Mouse (Mus musculus): ENCODE results near the gene Gm17617. TPM values are rescaled to one million over a fixed set of nuclear protein-coding genes. Genes with fewer than 3 reads are reported as not detected.

Gene Gm17617
- not detected in 2 replicates for polyA plus RNA-seq (2015; fragmentation: Nextera tagmentation; extraction: Ambion mirVana)

GRCm38 (mm10) chr13:55133448-55133847 lies at the start of gene Gm17617:
Gene Gm17617 (minus strand): TSS chr13:55133548.
- Histone ChIP-seq H3K9ac (no peak within 1 kb of the TSS), H3K4me3 (no peak within 1 kb of the TSS), H3K4me2 (no peak within 1 kb of the TSS), H3K9me3 (no peaks in the 10 kb centered on the region), H3K27ac (no peak within 1 kb of the TSS), H3K27me3 (no peaks in the 10 kb centered on the region), H3K36me3 (peaks cover 23% of the 10 kb centered on the region), H3K4me1 (peaks cover 3% of the 10 kb centered on the region; the same call in 1 of the 2 replicates)
- ATAC-seq (ENCODE audit: borderline replicate concordance, extremely low read depth, low FRiP score, low TSS enrichment): no peak
- 95% methylated on average over 2 of the region's 2 CpGs for WGBS

GRCm38 (mm10) chr13:55182173-55182894 lies 49.0 kb upstream of the Gm17617 start:
- Histone ChIP-seq H3K4me2 (peak overlapping the region; percentile 69), H3K4me1 (peaks cover 6% of the 10 kb centered on the region), H3K27ac (peak overlapping the region; percentile 92), H3K36me3 (no peaks in the 10 kb centered on the region), H3K9ac (peak overlapping the region; percentile 53), H3K9me3 (no peaks in the 10 kb centered on the region), H3K27me3 (no peaks in the 10 kb centered on the region), H3K4me3 (peak overlapping the region; percentile 42)
- peak; percentile 90 for ATAC-seq (ENCODE audit: borderline replicate concordance, extremely low read depth, low FRiP score, low TSS enrichment)
- WGBS: 3% methylated on average over 23 of the region's 23 CpGs

GRCm38 (mm10) chr13:55181786-55182172 lies 48.4 kb upstream of the Gm17617 start:
- Histone ChIP-seq H3K9me3 (no peaks in the 10 kb centered on the region), H3K4me3 (peak overlapping the region; percentile 42), H3K27me3 (no peaks in the 10 kb centered on the region), H3K4me1 (peaks cover 6% of the 10 kb centered on the region), H3K4me2 (peak overlapping the region; percentile 69), H3K36me3 (no peaks in the 10 kb centered on the region), H3K9ac (peak overlapping the region; percentile 53; the same call in 1 of the 2 replicates), H3K27ac (no peak overlapping the region)
- 68% methylated on average over 2 of the region's 2 CpGs for WGBS
- no peak for ATAC-seq (ENCODE audit: borderline replicate concordance, extremely low read depth, low FRiP score, low TSS enrichment)

GRCm38 (mm10) chr13:55179591-55179990 lies 46.2 kb upstream of the Gm17617 start:
- no peak overlapping the region for H3K9ac ChIP-seq
- H3K4me2 ChIP-seq: no peak overlapping the region
- 86% methylated on average over 3 of the region's 3 CpGs for WGBS
- no peaks in the 10 kb centered on the region for H3K36me3 ChIP-seq
- H3K4me3 ChIP-seq: no peak overlapping the region
- no peaks in the 10 kb centered on the region for H3K27me3 ChIP-seq
- peaks cover 6% of the 10 kb centered on the region for H3K4me1 ChIP-seq
- H3K27ac ChIP-seq: no peak overlapping the region
- H3K9me3 ChIP-seq: no peaks in the 10 kb centered on the region
- no peak for ATAC-seq (ENCODE audit: borderline replicate concordance, extremely low read depth, low FRiP score, low TSS enrichment)

GRCm38 (mm10) chr13:55178556-55178955 lies 45.2 kb upstream of the Gm17617 start:
- no peak for ATAC-seq (ENCODE audit: borderline replicate concordance, extremely low read depth, low FRiP score, low TSS enrichment)
- H3K4me1 ChIP-seq: peaks cover 6% of the 10 kb centered on the region
- 28% methylated on average over 2 of the region's 2 CpGs for WGBS

GRCm38 (mm10) chr13:55177903-55178496 lies 44.7 kb upstream of the Gm17617 start:
- ATAC-seq (ENCODE audit: borderline replicate concordance, extremely low read depth, low FRiP score, low TSS enrichment): no peak
- WGBS: 62% methylated on average over 4 of the region's 4 CpGs
- Histone ChIP-seq H3K27me3 (no peaks in the 10 kb centered on the region), H3K4me1 (peaks cover 6% of the 10 kb centered on the region), H3K4me3 (no peak overlapping the region), H3K4me2 (no peak overlapping the region), H3K36me3 (no peaks in the 10 kb centered on the region), H3K9me3 (no peaks in the 10 kb centered on the region), H3K9ac (no peak overlapping the region), H3K27ac (0 out of 2 replicates have a peak overlapping the region, but pooled peaks have one; percentile 6)

More at GRCm38 (mm10) chr13:55178556-55178955, 45.2 kb upstream of the Gm17617 start:
- no peak overlapping the region for H3K4me2 ChIP-seq
- H3K36me3 ChIP-seq: no peaks in the 10 kb centered on the region
- H3K9ac ChIP-seq: no peak overlapping the region
- no peaks in the 10 kb centered on the region for H3K27me3 ChIP-seq
- H3K9me3 ChIP-seq: no peaks in the 10 kb centered on the region
- H3K4me3 ChIP-seq: no peak overlapping the region
- no peak overlapping the region for H3K27ac ChIP-seq

- Histone ChIP-seq H3K4me3 (no peak overlapping the region), H3K9ac (no peak overlapping the region), H3K4me2 (no peak overlapping the region), H3K4me1 (peaks cover 16% of the 10 kb centered on the region), H3K27me3 (no peaks in the 10 kb centered on the region), H3K9me3 (no peaks in the 10 kb centered on the region), H3K36me3 (no peaks in the 10 kb centered on the region), H3K27ac (no peak overlapping the region)
- 70% methylated on average over 6 of the region's 6 CpGs for WGBS
- no peak for ATAC-seq (ENCODE audit: borderline replicate concordance, extremely low read depth, low FRiP score, low TSS enrichment)
These were observed 42.9 kb upstream of the Gm17617 start for GRCm38 (mm10) chr13:55176265-55176664.

GRCm38 (mm10) chr13:55174347-55174746 lies 41.0 kb upstream of the Gm17617 start:
- 72% methylated on average over 11 of the region's 11 CpGs for WGBS
- no peak overlapping the region for H3K4me2 ChIP-seq
- no peak for ATAC-seq (ENCODE audit: borderline replicate concordance, extremely low read depth, low FRiP score, low TSS enrichment)
- no peak overlapping the region for H3K9ac ChIP-seq
- H3K27me3 ChIP-seq: no peaks in the 10 kb centered on the region
- H3K4me1 ChIP-seq: peaks cover 20% of the 10 kb centered on the region
- no peaks in the 10 kb centered on the region for H3K9me3 ChIP-seq
- H3K4me3 ChIP-seq: no peak overlapping the region
- H3K36me3 ChIP-seq: no peaks in the 10 kb centered on the region
- H3K27ac ChIP-seq: no peak overlapping the region

GRCm38 (mm10) chr13:55172336-55172770 lies 39.0 kb upstream of the Gm17617 start:
- Histone ChIP-seq H3K4me2 (peak overlapping the region; percentile 52), H3K9ac (peak overlapping the region; percentile 11; the same call in 1 of the 2 replicates), H3K9me3 (no peaks in the 10 kb centered on the region), H3K4me1 (peaks cover 20% of the 10 kb centered on the region), H3K4me3 (no peak overlapping the region), H3K36me3 (no peaks in the 10 kb centered on the region), H3K27ac (peak overlapping the region; percentile 87), H3K27me3 (no peaks in the 10 kb centered on the region)
- no peak for ATAC-seq (ENCODE audit: borderline replicate concordance, extremely low read depth, low FRiP score, low TSS enrichment)
- 41% methylated on average over 7 of the region's 7 CpGs for WGBS

GRCm38 (mm10) chr13:55171517-55172335 lies 38.4 kb upstream of the Gm17617 start:
- peak; percentile 74 for ATAC-seq (ENCODE audit: borderline replicate concordance, extremely low read depth, low FRiP score, low TSS enrichment)
- H3K36me3 ChIP-seq: 0 out of 2 replicates have a peak, but pooled peaks cover 5% of the 10 kb centered on the region
- no peaks in the 10 kb centered on the region for H3K9me3 ChIP-seq
- H3K4me1 ChIP-seq: peaks cover 20% of the 10 kb centered on the region
- H3K27me3 ChIP-seq: no peaks in the 10 kb centered on the region
- H3K4me2 ChIP-seq: peak overlapping the region; percentile 52
- H3K27ac ChIP-seq: peak overlapping the region; percentile 87
- WGBS: 8% methylated on average over 26 of the region's 26 CpGs
- peak overlapping the region; percentile 15; the same call in 1 of the 2 replicates for H3K4me3 ChIP-seq
- H3K9ac ChIP-seq: peak overlapping the region; percentile 11; the same call in 1 of the 2 replicates

GRCm38 (mm10) chr13:55168958-55169369 lies 35.6 kb upstream of the Gm17617 start:
- peak; percentile 85 for ATAC-seq (ENCODE audit: borderline replicate concordance, extremely low read depth, low FRiP score, low TSS enrichment)
- Histone ChIP-seq H3K4me2 (no peak overlapping the region), H3K27ac (peak overlapping the region; percentile 68)

More at GRCm38 (mm10) chr13:55168958-55169369, 35.6 kb upstream of the Gm17617 start:
- H3K4me1 ChIP-seq: peaks cover 20% of the 10 kb centered on the region
- no peaks in the 10 kb centered on the region for H3K9me3 ChIP-seq
- 60% methylated on average over 13 of the region's 13 CpGs for WGBS
- H3K4me3 ChIP-seq: no peak overlapping the region
- H3K9ac ChIP-seq: peak overlapping the region; percentile 10; the same call in 1 of the 2 replicates
- H3K36me3 ChIP-seq: peaks cover 14% of the 10 kb centered on the region; the same call in 1 of the 2 replicates
- H3K27me3 ChIP-seq: no peaks in the 10 kb centered on the region
